Mouse (Mus musculus): Measurements from ENCODE around the gene Rab36.
"Not testable (repeated sequence)": the region's sequence is repeated elsewhere in the genome, so short reads cannot be mapped to it uniquely, and the experiment has no call there.

Rab36 gene

DNA sequence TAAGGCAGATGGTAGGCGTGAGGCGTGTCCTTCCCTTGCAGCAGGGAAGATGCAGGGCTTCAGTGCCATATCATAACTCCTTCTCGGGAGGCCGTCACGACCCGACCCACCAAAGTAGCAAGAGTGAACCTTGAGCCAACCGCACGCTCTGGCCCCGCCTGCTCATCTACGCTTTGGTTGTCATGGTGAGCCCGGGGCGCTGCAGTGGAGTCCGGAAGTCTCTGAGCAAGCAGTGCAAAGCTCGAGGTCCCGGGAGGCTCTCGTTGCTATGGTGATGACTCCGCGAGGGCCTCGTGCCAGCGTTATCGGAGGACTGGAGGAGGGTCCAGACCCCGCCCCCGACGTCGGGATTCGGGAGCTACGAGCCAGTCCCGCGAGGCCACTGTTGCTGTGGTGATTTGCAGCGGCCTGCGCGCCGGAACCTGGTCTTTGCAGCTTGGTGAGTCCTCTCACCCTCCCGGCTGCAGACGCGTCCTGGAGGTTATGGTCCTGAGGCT, at the start of gene Rab36:
TSS of gene Rab36 (plus strand) at position 176 of the 497 bp plus-strand sequence.
- DNase-seq (ENCODE audit: low spot score), result peak; percentile 97

DNA sequence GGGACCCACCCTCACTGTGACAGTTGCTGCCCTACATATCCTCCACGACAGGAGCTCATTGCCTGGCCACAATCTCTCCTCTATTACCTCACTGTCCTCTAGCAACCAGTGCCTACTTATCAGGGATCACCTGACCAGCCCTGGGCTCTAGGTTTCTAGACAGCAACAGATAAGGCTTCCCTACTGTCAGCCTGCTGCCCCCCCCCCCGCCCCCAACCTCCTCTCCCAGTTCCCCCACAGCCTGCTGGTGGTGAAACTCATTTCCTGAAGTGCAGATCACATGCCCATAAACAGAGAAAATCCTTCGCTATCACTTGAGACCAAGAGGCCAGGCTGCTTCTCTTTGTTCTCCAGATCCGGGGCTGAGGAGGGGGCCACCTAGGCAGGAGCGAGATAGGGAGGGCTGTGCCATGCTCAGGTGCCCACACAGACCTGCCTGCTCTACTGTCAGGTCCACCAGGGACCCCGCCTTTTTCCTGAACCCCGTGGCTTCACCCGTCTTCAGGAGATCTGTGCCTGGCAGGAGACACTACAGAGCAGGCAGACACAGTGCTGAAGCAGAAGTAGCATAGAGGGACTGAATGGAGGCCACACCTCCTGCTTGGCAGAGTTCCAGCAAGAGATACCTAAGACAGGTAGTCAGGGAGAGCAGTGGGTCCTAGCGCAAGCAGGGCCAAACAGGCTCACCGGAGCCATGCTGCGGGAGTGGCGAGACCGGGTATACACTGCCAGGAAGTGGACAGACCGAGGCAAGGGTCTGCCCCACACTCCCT, 49.0 kb upstream of the Rab36 start:
- no peak for DNase-seq (ENCODE audit: low spot score)

DNA sequence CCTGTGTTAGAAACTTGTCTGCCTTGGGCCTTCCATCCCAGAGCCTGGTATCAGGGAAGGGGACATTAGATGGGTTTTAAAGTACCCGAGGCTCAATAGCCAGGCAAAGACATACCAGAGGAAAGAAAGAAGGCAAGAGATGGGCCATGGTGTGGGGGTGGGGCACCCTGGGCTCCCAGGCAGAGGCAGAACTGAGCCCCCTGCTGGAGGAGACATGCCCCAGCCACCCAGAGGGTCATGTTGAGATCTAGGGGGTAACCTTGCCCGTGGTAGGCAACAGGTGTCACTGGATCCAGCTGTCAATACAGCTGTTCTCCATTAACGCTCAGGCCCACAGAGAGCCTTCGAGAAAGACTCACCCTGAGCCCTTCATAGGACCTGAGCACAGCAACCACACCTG, 47.0 kb upstream of the Rab36 start:
- DNase-seq (ENCODE audit: low spot score), result no peak

DNA sequence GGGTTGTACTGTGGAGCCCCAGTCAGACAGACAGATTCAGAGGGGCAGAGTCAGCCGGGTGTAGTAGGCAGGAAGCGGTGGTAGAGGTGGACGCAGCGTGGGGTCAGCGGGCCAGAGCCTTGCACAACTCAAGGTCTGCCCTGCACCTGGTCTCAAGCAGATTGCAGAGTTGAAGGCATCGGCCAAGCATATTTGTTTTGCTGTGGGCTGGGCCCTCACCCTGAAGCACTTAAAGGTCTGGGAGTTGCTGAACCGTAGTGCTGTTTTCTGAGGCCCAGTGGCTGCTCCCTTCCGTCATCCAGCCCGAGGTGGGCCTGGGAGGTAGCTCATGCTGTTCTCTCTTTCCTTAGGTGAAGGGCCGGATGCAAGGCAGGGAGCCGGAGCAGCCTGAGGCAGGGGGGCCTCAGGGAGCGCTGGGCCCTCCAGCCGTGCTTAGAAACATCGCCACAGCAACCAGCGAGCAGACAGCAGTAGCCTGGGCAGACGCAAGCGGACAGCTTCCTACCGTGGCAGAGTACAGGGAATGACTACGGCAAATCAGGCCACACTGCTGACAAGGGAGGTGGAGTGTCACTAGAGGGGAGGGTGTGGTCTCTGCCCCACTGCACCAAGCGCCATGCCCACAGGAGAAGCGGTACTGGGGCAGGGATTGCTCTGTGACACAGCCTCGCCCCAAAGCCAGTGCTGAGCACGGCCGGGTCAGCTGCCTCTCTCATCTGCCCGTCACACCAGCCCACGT, 46.1 kb upstream of the Rab36 start:
- no peak for DNase-seq (ENCODE audit: low spot score)

DNA sequence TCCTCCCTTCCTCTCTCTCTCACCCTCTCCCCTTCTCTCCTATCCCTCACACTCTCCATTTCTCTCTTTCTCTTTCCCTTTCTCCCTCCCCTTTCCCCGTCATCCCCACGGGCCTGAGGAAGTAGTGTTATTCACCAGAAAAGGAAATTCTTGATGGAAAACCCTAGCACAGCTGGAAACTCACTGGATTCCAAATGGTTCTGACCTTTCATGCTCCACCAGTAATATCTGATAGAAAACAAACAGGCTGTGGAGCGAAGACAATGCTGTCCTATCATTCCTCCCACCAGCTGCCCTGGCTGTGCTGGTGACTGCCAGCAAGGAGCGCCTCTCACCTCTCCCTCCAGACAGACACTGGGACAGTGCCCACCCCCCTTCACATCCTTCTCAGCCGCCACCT, 42.0 kb upstream of the Rab36 start:
- DNase-seq (ENCODE audit: low spot score), result no peak

DNA sequence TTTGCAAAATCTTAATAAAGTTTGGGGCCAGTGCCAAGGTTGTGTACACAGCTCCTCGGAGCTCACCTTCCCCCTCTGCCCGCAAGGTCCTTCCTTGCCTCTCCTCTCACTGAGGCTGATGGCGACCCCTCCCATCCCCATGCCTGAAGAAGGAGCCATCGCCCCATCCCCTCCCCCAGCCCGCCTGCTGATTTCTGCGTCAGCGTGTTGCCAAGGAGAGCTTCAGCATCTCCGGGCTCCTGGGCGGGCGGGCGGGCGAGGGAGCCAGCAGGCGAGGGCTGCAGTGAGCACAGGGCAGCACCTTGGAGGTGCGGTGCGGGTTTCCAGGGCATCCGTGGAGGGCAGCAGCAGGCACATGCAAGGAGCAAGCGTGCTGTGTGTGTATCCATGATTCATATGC, 41.5 kb upstream of the Rab36 start:
- no peak for DNase-seq (ENCODE audit: low spot score)

DNA sequence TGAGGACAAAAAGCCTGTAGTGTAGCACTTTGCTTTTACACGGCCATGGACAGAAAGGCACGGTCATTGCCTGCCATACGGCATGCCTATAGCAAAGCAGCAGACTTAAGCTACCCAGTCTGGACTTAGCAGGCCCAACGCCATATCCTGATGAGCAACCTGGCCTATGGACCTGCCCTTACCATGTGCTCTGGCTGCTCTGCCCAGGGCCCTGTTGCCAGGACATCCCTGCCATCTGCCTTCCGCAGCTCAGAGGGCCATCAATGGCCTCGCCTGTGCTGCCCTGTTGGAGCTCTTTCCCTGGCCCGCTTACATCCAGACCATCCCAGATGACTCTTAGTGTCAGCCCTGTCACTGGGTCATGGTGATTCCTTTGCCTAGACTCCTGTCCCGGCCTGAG, 35.5 kb upstream of the Rab36 start:
- DNase-seq (ENCODE audit: low spot score), result no peak

DNA sequence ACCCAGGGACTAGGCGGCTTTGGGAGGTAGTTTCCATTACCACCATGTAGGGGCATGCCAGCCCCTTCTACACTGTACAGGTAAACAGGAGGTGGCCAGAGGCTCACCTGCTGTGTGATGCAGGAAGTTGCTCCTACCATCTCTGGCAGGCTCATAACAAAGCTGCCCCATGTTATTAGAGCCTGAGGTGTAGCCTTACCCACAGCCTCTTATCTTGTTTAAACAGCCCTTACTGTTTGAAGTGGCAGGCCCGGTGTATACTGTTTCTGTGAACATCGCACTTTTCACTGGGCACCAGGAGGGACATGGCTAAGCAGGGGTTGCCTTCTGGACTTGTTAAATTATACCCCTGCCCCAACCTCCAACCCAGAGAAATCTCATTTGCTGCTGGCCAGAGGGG, 32.8 kb upstream of the Rab36 start:
- no peak for DNase-seq (ENCODE audit: low spot score)

DNA sequence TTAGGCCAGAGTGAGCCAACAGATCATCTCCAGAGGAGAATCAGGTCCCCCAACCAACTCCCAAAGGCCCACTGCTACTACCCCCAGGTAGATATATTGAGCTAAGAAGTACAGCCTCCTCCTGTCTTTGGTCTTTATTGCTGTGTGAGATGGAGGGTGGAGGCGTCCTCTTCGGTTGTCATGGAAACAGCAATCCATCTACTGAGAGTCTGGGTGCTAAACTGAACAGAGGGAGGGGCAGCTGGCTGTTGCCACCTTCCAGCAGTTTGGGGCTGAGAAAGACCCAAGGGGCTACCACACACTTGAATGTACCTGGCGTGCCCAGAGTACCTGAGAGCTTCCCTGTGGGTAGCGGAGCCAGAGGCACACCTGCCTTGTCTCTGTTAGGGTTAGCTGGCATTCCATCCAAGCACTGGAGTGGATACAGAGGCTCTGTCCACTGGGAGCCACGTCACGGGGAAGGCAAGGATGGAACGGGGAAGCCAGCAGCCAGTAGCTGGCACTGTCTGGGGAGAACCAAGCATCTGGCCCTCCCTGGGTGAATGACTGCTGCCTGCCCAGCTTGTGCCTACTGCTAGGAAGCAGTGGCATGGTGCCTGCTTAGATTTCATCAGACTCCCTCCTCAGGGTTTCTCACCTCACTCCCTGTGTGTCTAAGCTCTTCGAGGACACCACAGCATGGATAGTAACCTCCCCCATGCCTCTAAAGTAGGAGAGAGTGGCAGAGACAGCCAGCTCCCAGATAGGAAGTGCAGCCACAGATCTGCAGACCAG, 29.8 kb upstream of the Rab36 start:
- DNase-seq (ENCODE audit: low spot score), result no peak

DNA sequence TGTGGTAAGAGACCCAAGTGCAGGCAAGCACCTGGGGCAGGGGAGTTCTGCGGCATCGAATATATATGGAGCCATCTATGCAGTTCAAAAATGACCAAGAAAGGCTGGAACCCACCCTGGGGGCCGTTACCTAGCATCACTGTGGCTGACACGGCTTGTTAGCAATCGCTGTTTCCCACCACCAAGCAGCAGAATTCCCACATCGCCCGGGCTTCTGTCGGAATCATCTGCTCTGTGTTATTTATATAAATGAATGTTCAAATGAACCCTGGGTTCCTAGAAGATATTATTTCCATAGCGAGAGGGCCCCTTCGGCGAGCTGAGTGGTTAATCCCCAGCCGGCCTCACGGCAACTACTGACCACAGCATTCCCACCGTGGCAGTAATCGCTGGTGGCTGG, 26.2 kb upstream of the Rab36 start:
- DNase-seq (ENCODE audit: low spot score), result no peak

DNA sequence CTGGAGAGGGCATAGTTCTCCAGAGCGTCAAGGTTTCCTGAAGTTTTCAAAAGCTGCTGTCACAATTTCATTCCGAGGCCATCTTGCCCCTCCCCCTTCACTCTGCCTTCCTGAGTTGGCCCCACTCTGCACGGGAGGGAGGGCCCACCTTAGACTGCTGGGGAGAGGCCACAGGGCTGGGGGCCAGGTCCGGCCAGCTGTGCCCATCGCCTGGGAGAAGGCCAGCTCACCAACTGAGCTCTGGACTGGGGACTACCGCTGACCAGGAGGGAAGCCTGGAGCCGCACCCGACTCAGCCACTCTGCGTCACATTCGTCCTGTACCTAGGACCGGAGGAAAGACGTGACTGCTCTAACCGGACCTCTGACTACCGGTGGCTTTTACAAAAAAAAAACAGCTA, 21.4 kb upstream of the Rab36 start:
- DNase-seq (ENCODE audit: low spot score), result no peak

DNA sequence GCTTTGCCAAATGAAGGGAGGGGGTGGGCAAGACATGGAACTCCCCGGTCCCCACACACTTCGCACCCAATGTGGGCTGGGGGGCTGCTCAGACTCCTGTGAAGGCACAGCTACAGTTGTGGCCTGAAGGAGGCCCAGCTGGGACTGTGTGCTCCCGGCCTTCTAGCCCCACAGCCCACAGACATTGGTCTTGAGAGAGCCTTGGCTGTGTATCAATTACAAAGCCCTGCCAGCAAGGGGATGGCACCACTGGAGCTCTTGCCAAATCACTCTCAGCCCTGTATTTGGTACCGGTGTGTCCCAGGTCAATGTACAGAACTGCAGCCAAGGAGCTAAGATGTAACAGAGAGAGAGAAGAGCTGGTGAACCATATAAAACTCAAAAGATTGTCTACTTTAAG, 20.4 kb upstream of the Rab36 start:
- no peak for DNase-seq (ENCODE audit: low spot score)

DNA sequence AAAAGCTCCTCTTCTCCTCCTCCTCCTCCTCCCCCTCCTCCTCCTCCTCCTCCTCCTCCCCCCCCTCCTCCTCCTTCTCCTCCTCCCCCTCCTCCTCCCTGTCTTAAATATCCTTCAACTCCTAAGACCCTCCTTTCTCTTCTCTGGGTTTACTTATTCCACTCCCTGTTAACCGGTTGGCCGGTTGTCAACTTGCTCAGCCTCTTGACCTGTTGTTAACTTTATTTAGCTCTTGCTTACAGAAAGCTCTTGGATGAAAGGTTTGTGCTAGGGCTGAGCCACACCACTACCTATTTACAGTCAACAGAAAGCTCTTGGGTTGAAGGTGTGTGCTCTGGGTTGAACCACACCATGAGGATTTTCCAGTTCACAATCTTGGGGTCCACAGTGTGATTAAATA, 16.6 kb upstream of the Rab36 start:
- no peak for DNase-seq (ENCODE audit: low spot score)

DNA sequence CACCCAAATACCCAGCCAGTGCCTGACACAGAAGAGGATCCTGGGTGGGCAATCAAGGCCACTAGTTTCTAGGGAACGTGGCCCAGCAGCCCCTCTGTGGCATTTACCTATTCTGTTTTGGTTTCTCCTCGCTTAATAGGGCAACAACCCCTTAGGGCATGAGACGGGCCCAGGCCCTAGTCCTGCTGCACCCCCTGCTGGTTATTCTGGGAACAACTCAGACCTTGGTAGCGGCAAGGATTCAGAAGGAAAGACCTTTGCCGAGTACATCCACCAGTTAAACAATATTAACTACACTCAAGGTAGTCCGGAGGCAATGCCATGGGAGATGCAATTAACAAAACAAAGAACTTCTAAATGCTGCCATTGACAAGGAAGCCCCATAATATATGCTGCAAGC, 15.7 kb upstream of the Rab36 start:
- peak; percentile 70 for DNase-seq (ENCODE audit: low spot score)

DNA sequence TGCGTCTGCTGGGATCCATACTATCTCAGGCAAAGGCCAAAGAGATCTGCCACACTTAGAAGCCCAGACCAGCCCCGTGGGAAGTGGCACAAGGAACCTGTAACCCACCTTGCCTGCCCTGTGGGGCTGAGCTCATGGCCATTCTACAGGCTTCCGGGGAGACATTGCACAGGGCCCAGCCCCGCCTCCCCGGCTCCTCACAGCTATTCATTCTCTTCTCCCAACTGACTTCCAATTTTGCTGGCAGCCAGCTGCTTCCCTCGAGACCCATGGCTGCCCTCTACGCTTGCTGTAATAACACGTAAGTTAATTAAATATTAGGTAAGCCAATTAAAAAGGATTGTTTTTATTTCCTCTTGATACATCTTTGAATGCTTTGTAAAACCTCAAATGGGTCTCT, 10.4 kb upstream of the Rab36 start:
- DNase-seq (ENCODE audit: low spot score), result no peak

DNA sequence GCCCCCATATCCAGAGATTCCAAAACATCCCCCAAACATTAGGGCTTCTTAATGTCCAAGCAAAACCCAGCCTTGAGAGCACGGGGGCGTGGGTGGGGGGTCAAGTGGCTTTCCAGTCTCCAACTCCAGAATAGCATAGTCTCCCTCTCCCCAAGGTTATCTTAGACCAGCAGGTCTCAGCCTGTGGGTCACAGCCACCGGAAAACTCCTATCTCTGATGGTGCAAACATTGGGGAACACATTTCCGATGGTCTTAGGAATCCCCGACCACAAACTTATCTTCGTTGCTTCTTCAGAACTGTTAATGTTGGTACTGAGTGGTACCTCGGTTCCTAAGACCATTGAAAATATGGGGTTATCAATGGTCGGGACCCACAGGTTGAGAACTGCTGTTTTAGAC, 8.1 kb upstream of the Rab36 start:
- DNase-seq (ENCODE audit: low spot score), result no peak

DNA sequence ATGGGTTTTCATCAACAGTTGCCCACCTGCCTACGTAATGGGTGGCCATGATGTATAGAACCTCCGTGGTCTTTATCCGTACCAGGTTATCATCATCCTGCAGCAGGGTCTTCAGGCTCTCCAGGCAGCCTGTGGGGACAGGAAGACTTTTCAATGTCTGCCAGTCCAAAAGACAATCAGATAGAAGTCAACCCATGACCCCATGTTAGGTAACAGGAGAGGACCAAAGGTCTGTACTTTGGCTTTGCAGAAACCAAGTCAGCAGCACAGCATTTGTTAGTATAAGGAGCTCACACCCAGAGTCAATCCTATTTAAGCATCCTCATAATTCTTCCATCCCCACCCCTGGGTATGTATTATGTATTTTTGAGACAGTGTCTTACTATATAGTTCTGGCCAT, 7.2 kb upstream of the Rab36 start:
- DNase-seq (ENCODE audit: low spot score), result no peak

DNA sequence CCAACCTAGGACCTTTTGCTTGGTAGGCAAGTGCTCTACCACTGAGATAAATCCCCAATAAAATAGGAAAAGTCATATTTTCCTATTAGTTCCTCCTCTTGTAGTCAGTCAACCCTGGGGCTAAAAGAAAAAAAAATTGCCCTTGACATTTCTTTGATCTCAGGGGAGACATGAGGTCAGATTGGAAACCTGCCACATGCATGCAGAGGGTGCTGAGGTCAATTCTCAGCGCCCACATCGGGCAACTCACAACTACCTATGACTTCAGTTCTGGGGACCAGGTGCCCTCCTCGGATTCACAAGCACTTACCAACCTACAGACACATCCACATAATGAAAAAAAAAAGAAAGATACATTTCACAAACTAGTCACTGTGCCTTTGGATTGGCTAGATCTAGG, 6.6 kb upstream of the Rab36 start:
- no peak for DNase-seq (ENCODE audit: low spot score)

DNA sequence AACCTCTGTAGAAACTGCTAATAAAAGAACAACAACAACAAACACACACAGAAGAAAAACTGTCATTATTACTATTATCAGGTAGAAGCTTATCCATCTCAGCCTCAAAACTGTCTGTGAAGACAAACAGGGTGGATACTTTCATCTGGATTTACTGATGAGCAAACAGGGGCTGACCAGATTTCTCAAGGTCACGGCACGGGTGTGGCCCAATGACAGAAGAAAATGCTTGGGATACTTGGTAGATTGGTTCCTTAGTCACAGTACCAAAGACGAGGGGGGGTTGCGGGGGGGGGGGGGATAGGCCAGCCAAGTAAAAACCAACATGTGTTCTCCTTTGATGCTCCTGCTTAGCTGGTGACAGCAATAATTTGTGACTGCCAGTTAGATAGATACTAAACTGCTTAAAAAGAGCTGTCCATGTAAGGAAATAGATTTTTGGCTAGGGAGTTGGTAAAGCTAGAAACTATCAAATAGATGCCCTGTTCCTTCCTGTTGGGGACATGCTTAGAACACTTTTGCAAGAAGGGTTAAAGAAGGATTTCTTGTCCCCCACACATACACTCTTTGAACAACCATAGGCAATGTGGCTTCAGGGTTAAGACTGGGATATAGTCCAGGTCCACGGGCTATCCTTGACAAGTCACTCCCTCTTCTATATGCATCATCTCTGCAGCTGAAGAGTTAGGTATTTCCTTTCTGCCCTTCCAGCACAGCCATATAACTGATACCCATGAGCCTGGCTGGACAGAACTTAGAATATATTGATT, 5.3 kb upstream of the Rab36 start:
- no peak for DNase-seq (ENCODE audit: low spot score)

DNA sequence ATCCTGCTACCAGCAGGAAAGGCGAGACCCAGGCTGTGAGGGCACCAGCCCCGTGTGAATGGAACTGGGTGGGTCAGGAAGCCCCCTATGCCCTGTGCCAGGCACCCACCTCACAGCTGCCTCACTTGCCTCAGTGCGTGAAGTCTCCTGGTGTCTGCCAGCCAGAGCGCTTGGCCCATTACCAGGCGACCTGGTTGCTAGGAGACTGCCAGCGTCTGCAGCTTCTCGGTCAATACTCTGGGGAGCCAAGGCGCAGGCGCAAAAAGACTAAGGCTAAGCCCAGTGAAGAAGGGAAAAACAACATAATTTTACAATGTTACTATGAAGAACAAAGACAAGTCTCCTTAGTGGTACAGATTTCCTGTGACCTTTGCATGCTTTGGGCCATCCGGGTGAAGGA, 4.5 kb upstream of the Rab36 start, which contains the start of gene Rsph14:
TSS of gene Rsph14 (minus strand) at position 192 of the 400 bp plus-strand sequence.
- peak; percentile 45 for DNase-seq (ENCODE audit: low spot score)

DNA sequence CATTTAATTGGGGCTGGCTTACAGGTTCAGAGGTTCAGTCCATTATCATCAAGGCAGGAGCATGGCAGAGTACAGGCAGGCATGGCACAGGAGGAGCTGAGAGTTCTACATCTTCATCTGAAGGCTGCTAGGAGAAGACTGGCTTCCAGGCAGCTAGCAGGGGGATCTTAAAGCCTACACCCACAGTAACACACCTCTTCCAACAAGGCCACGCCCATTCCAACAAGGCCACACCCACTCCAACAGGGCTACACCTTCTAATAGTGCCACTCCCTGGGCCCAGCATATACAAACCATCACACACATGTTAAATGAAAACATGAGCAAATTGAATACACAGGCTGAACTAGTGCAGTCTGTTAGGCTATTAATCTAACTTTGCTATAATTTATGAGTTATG, 5.2 kb downstream of the Rab36 start:
- not testable (repeated sequence) for DNase-seq (ENCODE audit: low spot score)

DNA sequence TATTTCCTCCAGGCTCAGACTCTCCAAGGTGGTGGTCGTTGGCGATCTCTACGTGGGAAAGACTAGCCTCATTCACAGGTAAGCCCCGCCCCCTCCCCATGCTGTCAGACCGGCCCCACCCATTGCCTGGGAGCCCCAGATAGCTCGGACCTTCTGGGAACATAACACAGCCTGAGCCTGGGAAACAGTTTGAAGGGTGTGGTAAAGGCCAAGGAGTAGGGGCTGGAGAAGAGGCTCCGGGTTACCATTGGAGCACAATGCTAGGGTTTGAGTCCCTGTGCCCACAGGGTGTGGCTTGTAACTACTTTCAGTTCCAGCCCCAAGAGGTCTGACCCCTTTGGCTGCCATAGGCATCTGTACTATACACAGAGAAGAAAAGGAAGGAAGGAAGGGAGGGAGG, 7.6 kb downstream of the Rab36 start:
- DNase-seq (ENCODE audit: low spot score), result no peak
